Mouse (Mus musculus) liver, postnatal 0 days (tissue): ENCODE data around the gene Fbxo44.

Experiments
- CTCF ChIP-seq: sonication (generic); IDR thresholded peaks from 2 replicates; pipeline ENCODE4 v1.5.1; 2016; ENCODE audit warnings: antibody characterized with exemption, low read depth
- EP300 ChIP-seq: IDR thresholded peaks from 2 replicates; pipeline ENCODE4 v1.6.1; 2016; ENCODE audit warnings: antibody characterized with exemption, low read depth, mild to moderate bottlenecking

- TF ChIP-seq CTCF (no peak), EP300 (peak; percentile 98)
Observed at GRCm38 (mm10) chr4:148204061-148204872, 44.0 kb upstream of the Fbxo44 start.
